Mouse (Mus musculus) liver, adult 2 months (tissue): ENCODE data around the gene Arhgap28. TPM values are rescaled to one million over a fixed set of nuclear protein-coding genes. Genes with fewer than 3 reads are reported as not detected.

ENCODE experiments used
- DNase-seq: peaks from one replicate; pipeline ENCODE4 v3.0.0-alpha.2; 2011; ENCODE audit warnings: low read depth, low spot score; ENCODE audit errors: extremely low read depth
- H3K27ac ChIP-seq: fragments of 200-500 bp; replicated peaks from 2 replicates; pipeline ENCODE4 v1.5.1; 2012; ENCODE audit warnings: low read depth, mild to moderate bottlenecking, control low read depth, inconsistent platforms, low read length; ENCODE audit not compliant: insufficient read depth
- H3K27me3 ChIP-seq: fragments of 200-500 bp; 2 replicates; pipeline ENCODE4 v1.6.1; 2012; ENCODE audit warnings: mild to moderate bottlenecking, moderate library complexity, low read length, inconsistent platforms; ENCODE audit not compliant: control insufficient read depth, insufficient read depth
- H3K36me3 ChIP-seq: fragments of 200-500 bp; 2 replicates; pipeline ENCODE4 v1.6.1; 2012; ENCODE audit warnings: low read length, inconsistent platforms; ENCODE audit not compliant: control insufficient read depth, insufficient read depth
- H3K4me1 ChIP-seq: fragments of 200-500 bp; 2 replicates; pipeline ENCODE4 v1.6.1; 2011; ENCODE audit warnings: low read length; ENCODE audit not compliant: control insufficient read depth, insufficient read depth
- H3K4me3 ChIP-seq: fragments of 200-500 bp; 2 replicates; pipeline ENCODE4 v1.5.1; 2011; ENCODE audit warnings: low read depth, mild to moderate bottlenecking, control low read depth, low read length, moderate library complexity; ENCODE audit not compliant: insufficient read depth
- H3K79me2 ChIP-seq: fragments of 200-500 bp; 2 replicates; pipeline ENCODE4 v1.6.1; 2012; ENCODE audit warnings: inconsistent platforms, mild to moderate bottlenecking, low read length, moderate library complexity; ENCODE audit not compliant: control insufficient read depth, insufficient read depth
- H3K9ac ChIP-seq: fragments of 200-500 bp; 2 replicates; pipeline ENCODE4 v1.6.1; 2012; ENCODE audit warnings: low read depth, mild to moderate bottlenecking, control low read depth, inconsistent platforms, low read length
- CTCF ChIP-seq: fragments of 200-500 bp; IDR thresholded peaks from 2 replicates; pipeline ENCODE4 v1.5.1; 2011; ENCODE audit warnings: low read depth, low read length, control low read depth
- POLR2A ChIP-seq: fragments of 200-500 bp; IDR thresholded peaks from 2 replicates; pipeline ENCODE4 v1.6.1; 2011; ENCODE audit warnings: low read length, control low read depth; ENCODE audit not compliant: insufficient read depth; ENCODE audit errors: extremely low read depth
- WGBS: fragments of 180-500 bp; shearing (Covaris S2); methylation state at CpG from one replicate; pipeline ENCODE4 v1.1.7; 2018; 5-methylcytosine and 5-hydroxymethylcytosine counted together
- polyA plus RNA-seq: library from polyadenylated mRNA; depleted of rRNA; stranded (reverse); fragments of >200 nt; gene quantifications from 2 replicates; pipeline ENCODE4 v1.2.3, GENCODE M21; 2012
- total RNA-seq: library from RNA; depleted of rRNA; stranded (reverse); fragments of >200 nt; gene quantifications from 2 replicates; pipeline ENCODE4 v1.2.3, GENCODE M21; 2014

The Arhgap28 gene
- total and polyA plus RNA-seq, 2 experiments: 0.11 to 0.37 TPM

DNA sequence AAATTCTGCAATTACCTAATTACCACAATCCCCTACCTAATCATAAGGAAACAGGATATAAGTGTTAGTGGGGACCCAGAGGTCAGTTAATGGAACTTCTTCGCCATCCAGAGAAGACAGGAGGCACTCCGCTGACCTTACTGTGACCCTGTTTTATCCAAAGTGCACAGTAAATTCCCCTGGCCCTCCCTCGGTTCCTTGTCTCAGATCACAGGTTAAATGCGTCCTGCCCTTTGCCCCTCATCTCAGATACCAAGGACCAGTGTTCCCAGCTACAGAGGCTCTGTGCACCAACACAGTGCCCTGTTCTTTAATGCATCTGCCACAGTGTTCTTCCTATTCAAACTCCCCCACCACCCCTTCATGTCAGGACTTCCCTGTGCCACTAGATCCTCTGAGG is 18.4 kb downstream of the Arhgap28 start:
- Histone ChIP-seq H3K79me2 (no peaks in the 10 kb centered on the region), H3K4me1 (no peaks in the 10 kb centered on the region), H3K9ac (no peak overlapping the region), H3K4me3 (no peak overlapping the region), H3K36me3 (no peaks in the 10 kb centered on the region), H3K27me3 (no peaks in the 10 kb centered on the region; the same call in 1 of the 2 replicates), H3K27ac (no peak overlapping the region)
- WGBS: 37% methylated on average over 4 of the region's 4 CpGs
- DNase-seq: no peak
- TF ChIP-seq POLR2A (no peak), CTCF (no peak)

DNA sequence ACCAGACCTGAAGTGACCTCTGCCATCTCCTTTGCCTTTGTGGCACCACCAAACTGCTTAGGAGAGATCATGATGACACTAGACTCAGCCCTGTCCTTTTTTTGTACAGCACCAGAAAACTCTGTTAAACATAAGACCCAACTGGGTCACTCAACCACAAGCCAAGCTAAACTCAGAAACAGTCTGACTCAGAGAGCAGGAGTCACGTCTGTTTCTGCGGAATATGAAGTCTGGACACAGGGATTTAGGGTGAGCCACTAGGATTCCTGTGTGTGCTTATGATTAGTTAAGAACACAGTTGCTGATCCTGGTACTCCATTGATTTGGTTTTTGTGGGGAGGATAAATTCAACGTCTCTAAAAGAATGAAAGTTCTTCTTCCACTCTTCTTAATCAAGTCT is 23.3 kb downstream of the Arhgap28 start:
- no peaks in the 10 kb centered on the region for H3K36me3 ChIP-seq
- H3K79me2 ChIP-seq: no peaks in the 10 kb centered on the region
- no peaks in the 10 kb centered on the region for H3K4me1 ChIP-seq
- no peak overlapping the region for H3K4me3 ChIP-seq
- no peak for DNase-seq
- H3K27ac ChIP-seq: no peak overlapping the region
- WGBS: 72% methylated on average over 3 of the region's 3 CpGs
- TF ChIP-seq CTCF (no peak), POLR2A (no peak)
- H3K9ac ChIP-seq: no peak overlapping the region
- H3K27me3 ChIP-seq: no peaks in the 10 kb centered on the region

DNA sequence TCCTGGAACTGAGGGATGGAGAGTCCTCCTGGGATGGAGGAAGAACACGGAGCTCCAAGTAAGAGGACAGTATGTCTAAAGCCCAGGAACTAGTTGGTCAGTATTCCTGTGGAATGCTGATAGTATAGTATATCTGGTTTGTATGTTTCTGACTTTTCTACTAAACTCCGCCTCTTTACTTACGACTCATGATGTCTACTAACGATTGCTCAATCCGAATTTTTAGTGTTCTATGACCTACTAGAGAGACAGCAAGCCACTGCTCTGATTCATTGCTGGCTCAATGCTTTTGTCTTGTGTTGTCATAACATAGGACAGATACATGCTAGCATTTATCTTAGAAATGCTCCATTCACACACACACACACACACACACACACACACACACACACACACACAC is 24.7 kb downstream of the Arhgap28 start:
- H3K9ac ChIP-seq: no peak overlapping the region
- no peak overlapping the region for H3K27ac ChIP-seq
- 66% methylated on average over 5 of the region's 5 CpGs for WGBS
- no peaks in the 10 kb centered on the region for H3K27me3 ChIP-seq
- H3K79me2 ChIP-seq: no peaks in the 10 kb centered on the region
- no peaks in the 10 kb centered on the region for H3K36me3 ChIP-seq
- TF ChIP-seq CTCF (no peak), POLR2A (no peak)
- H3K4me1 ChIP-seq: no peaks in the 10 kb centered on the region
- DNase-seq: no peak
- H3K4me3 ChIP-seq: no peak overlapping the region

DNA sequence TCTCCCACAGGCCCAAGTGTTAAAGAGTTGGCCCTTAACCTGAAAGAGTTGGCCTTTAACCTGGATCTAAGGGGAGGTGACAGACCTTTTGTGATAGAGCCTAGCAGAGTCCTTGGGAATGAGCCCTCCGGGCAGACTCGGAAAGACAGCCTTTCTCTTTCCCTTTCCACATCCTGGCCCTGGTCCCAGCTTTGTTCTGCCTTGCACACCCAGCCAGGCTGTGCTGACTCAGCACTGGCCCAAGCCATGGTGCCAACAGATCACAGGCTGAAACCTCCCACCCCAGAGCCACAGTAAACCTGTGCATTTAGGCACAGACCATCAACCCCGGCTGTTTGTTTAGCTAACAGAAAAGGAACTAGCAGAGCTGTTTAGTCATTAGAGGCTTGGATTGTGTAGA is 25.1 kb downstream of the Arhgap28 start:
- H3K4me1 ChIP-seq: no peaks in the 10 kb centered on the region
- no peak overlapping the region for H3K9ac ChIP-seq
- TF ChIP-seq CTCF (no peak), POLR2A (no peak)
- no peaks in the 10 kb centered on the region for H3K27me3 ChIP-seq
- WGBS: 7% methylated on average over 3 of the region's 3 CpGs
- no peaks in the 10 kb centered on the region for H3K79me2 ChIP-seq
- H3K27ac ChIP-seq: no peak overlapping the region
- no peak for DNase-seq
- H3K4me3 ChIP-seq: no peak overlapping the region
- no peaks in the 10 kb centered on the region for H3K36me3 ChIP-seq

DNA sequence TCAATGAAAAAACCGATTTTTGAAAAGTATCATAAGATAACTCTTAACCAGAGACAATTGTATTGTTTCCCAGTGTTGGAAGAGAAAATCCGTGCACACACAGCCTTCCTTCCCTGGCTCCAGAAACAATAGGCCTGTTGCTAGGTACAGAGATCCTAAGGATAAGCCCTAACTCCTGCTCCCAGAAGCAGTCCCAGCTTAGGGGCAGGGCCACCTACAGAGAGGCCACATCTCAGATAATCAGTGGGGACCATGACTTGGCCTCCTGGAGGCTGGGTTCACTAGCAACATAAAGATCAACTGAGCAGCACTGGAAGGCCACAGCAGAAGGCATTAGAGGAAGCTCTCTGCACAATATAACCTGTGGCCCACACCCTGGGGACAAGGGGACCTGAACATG is 27.5 kb downstream of the Arhgap28 start:
- Histone ChIP-seq H3K4me1 (no peaks in the 10 kb centered on the region), H3K36me3 (no peaks in the 10 kb centered on the region), H3K27ac (no peak overlapping the region), H3K79me2 (no peaks in the 10 kb centered on the region), H3K4me3 (no peak overlapping the region), H3K9ac (no peak overlapping the region), H3K27me3 (no peaks in the 10 kb centered on the region)
- 45% methylated on average over 2 of the region's 2 CpGs for WGBS
- TF ChIP-seq POLR2A (no peak), CTCF (no peak)
- DNase-seq: no peak

DNA sequence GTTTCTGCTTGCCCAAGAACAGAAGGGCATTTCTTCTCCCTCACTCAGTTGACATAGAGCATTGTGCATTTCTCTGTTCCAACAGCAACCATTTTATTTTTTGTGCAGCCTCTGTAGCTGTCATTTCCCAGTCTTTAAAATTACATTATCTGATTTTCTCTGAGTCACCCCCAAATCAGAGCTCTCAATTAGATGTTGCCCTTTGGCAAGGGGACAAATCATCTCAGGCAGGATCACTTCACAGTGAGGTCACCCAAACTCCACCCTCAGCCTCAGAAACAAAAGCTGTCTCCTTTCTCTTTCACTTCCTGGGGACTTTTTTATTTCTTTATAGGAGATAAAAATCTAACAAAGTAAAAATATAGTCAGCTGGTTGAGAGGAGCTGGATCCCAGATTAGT is 27.9 kb downstream of the Arhgap28 start:
- no peaks in the 10 kb centered on the region for H3K27me3 ChIP-seq
- no peak overlapping the region for H3K27ac ChIP-seq
- no peaks in the 10 kb centered on the region for H3K4me1 ChIP-seq
- H3K79me2 ChIP-seq: no peaks in the 10 kb centered on the region
- H3K4me3 ChIP-seq: no peak overlapping the region
- no peak for TF ChIP-seq CTCF
- TF ChIP-seq POLR2A: no peak
- no peak overlapping the region for H3K9ac ChIP-seq
- no peaks in the 10 kb centered on the region for H3K36me3 ChIP-seq
- no peak for DNase-seq

DNA sequence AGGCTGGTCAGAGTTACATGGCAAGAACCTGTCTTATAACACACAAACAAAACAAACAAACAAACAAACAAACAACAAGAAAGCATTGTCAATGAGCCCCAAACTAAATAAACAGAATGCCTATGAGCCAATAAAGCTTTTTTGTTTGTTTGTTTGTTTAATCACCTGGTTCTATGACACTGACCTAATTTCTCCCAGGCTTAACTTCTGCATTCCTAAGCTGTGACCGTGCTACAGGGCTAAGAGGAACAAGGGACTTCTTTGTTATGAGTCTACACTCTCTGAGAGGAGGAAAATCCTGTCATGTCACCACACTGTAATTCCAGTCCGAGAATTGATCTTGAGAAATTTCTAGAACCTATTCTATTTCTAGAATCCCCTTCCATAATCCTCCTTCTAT is 29.2 kb downstream of the Arhgap28 start:
- 68% methylated on average over 2 of the region's 2 CpGs for whole genome bisulfite sequencing

More for the DNA sequence above, 29.2 kb downstream of the Arhgap28 start:
- no peak overlapping the region for H3K27ac ChIP-seq
- no peak overlapping the region for H3K4me3 ChIP-seq
- TF ChIP-seq CTCF: no peak
- no peak for TF ChIP-seq POLR2A
- H3K79me2 ChIP-seq: no peaks in the 10 kb centered on the region
- H3K27me3 ChIP-seq: no peaks in the 10 kb centered on the region
- H3K36me3 ChIP-seq: no peaks in the 10 kb centered on the region
- no peak for DNase-seq
- no peaks in the 10 kb centered on the region for H3K4me1 ChIP-seq
- H3K9ac ChIP-seq: no peak overlapping the region
